Mouse (Mus musculus) adrenal gland (tissue): ENCODE results near the gene Pou3f1.

Experiments
- intact Hi-C: fragments of 180-260 bp; cut with DNase I; formaldehyde crosslinking; loops from one replicate; pipeline ENCODE4 v1.15.1; 2025

Pou3f1 gene

DNA sequence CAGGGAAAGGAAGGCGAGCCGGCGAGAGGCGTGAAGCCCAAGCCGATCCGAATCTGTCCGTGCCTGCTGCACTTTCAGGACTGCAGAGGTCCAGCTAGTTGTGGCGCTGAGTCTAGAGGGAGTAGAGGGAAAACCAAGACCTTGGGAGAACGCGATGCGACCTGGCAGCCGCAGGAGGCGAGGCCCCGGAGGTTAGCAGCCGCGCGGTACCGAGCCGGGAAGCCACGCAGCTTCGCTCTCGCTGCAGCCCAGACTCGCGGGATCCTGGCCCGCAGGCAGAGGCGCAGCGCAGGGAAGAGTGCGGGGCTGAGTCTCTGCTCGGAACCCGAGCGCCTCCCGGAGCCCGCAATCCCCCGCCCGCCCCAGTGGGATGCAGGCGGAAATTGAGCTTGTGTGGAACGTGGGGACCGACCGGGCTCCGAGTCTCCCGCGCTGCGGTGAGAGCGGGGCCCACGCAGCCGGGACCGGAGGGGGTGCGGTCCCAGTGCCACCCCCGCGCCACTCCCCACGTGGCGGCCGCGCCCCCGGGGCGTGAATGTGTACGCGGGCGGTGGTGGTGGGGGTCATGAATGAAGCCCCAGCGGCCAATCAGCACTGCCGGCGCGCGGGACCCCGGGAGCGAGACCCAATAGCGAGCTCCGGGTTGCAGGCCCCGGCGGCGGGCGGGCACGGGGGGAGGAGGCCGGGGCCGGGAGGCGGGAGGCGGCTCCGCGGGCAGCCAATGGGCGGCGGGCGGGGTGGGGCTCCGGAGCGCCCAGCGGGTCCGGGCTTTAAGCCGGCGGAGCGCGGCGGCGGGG, 445 bp downstream of the Pou3f1 start:
- intact Hi-C loops, result no loop called here

DNA sequence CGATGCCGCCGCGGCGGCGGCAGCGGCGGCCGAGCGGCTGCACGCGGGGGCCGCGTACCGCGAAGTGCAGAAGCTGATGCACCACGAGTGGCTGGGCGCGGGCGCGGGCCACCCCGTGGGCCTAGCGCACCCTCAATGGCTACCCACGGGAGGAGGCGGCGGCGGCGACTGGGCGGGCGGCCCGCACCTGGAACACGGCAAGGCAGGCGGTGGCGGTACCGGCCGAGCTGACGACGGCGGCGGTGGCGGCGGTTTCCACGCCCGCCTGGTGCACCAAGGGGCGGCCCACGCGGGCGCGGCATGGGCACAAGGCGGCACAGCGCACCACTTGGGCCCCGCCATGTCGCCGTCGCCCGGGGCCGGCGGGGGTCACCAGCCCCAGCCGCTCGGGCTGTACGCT, 1.2 kb downstream of the Pou3f1 start:
- intact Hi-C loops, result no loop called here

GRCm38 (mm10) chr4:124658412-124658851, 1.8 kb downstream of the Pou3f1 start:
- intact Hi-C loops, result no loop called here

DNA sequence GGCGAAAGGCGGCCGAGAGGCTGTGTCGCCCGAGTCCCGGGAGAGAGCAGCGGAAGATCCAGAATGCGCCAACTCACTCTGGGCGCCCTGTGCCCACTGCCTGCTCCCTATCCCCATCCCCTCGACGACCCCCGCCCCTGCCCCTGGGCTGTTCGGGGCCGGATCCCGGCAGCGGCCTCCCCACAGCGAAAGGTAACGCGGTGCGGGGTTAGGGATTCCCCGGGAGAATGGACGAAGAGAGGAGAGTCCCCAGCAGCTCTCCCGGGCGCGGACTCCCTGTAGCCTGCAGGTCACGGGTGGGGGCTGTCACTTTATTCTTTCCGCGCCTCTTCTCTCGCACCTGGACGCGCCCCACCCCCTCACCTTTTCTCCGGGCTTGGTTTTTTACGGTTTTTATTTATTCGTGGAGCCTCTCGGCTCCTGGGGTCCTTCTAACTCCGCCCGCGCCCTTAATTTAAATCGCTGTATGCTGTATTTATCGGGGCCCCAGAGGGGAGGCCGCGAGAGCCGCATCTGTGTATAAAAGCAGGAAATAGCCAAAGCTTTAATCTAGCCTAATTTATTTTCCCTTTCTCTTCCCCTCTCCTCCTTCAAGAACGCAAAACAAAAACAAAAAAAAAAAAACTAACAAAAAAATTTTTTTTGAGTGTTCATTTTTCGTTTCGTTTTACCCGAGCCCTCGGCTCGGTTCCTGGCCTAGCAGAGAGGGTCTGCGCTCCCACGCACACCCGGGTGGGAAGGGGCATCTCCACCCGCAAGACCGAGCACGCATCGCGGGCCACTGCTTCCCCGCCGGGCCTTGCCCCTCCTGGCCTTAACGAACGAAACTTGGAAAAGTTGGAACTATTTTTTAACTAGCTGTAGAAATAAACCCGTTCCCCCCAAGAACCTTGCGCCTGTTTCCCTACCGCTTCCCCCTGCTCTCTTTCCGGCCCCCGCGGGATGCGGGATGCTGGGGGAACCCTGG, 2.9 kb downstream of the Pou3f1 start:
- intact Hi-C loops, result no loop called here

GRCm38 (mm10) chr4:124660603-124661002, 4.0 kb downstream of the Pou3f1 start:
- intact Hi-C loops, result no loop called here

DNA sequence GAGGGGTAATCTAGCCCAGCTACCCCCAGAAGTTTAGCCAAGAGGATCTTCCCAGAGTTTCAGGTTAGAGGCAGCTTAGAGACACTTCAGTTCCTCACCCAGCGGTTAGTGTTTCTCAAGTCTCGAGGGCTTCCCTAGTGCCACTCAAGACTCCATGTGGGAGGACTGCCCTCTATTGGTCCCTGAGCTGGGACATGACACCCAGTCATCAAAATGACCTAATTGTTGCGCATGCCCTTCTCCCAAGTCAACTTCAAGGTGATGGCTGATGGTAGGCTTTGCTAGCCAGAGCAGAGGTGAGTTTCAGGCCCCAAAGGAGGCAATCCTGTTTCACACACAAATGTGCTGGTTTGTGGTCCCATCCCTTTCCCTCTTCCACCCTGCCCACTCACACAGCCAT, 6.4 kb downstream of the Pou3f1 start:
- intact Hi-C loops, result no loop called here

GRCm38 (mm10) chr4:124664185-124664584, 7.6 kb downstream of the Pou3f1 start:
- intact Hi-C loops, result no loop called here

DNA sequence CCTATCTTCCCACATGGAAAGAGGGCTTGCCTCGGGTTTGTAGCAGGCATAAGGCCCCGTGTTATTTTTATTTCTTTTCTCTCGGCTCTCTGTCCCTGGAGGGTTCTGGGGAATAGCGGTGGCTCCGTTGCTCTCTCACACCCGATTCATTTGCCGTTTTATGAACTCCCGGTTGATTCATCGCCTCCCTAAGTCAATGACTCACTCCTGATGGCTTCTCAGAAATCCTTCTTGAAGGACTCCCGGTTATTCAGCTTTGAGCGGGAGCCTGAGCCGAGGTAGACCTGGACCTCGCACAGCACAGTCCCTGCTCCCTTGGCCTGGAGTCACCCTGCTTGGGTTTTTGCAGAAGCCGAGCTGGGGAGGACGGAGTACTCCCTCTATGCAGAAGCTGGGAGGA, 8.0 kb downstream of the Pou3f1 start:
- intact Hi-C loops, result no loop called here

DNA sequence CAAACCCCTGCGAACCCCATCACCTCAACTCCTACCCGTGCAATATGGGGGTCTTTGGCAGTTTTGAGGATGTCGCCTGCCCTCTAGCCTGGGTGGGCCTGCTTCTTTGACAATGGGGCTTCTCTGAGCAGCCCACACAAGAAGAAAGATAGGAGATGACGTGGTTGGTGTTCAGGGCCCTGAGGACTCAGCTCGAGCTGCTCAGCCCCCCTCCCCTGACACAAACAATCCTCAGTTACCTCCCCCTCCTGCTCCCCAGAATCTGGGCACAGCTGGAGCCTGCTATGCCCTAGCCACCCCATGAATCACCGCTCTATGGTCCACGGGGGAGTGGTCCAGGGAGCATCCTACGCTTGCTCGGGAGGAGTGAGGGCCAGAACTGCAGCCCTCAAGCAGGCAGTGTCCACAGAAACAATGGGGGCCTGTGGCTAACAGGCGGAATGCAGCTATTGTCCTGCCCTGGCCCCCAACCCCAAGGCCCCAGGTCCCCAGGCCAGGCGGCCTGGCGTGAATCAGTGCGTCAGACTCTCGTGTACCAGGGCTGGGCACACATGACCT, 10.9 kb downstream of the Pou3f1 start:
- intact Hi-C loops, result no loop called here

DNA sequence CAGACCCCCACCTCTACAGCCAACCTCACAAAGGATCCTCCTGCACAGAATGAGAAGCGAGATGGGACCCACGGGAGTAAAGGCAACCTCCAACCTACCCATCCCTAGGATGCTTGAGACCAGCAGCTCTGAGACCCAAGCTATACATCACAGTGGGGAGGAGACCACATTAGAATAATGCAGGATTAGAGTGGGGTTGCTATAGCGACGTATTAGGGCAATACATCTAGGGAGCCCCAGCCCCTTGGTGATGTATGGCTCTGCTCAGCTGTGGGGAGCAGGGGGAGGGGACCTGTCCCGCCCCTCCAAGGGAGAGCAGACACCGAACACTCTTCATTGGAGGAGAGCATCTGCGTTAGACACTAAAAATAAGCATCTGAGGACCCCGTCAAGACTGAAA, 11.5 kb downstream of the Pou3f1 start:
- intact Hi-C loops, result no loop called here

DNA sequence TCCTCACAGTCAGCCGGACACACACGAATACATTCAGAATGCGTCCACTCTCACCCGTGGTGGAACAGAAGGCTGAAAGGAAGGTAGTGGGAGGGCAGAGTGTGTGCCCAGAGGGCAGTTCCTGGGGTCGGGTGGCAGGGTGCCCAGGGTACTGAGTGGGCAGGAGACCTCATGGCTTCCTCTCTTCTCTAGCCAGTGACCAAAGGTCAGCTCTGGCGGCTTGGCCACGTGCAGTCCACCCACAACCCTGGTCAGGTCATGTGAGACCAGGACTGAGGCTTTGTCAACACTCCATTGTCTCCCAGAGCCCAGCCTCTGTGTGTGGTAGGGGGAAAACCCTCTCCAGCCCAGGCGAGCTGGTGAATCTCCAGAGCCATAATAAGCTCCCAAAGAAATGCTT, 13.6 kb downstream of the Pou3f1 start:
- intact Hi-C loops, result loop anchor here (10.0 kb wide), 1 partner anchor 265 kb away; no protein-coding TSS in a partner anchor

DNA sequence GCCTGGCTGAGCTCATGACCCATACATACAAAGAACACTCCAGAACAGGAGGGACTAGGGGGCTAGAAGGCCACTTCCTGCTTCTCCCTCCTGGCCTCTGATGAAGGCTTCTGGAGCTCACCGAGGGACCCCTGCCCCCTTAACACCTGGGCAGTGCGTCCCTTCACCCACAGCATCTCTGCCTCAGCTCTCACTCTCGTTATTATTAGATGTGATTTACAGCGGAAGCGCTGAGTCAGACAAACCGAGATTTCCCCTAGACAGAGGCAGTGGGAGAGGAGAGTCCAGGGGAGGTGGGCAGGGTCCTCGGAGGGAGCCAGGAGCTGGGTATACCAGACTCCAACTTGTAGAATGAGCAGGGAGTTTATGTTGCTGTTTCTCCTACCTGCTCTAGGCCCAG, 15.0 kb downstream of the Pou3f1 start:
- intact Hi-C loops, result loop anchor here (10.0 kb wide), 1 partner anchor 267 kb away; no protein-coding TSS in a partner anchor

GRCm38 (mm10) chr4:124672347-124673320, 16.0 kb downstream of the Pou3f1 start:
- intact Hi-C loops, result loop anchor here (10.0 kb wide), 1 partner anchor 268 kb away; no protein-coding TSS in a partner anchor

- intact Hi-C loops, result loop anchor here (2.0 to 10.0 kb wide), 4 partner anchors 270 to 727 kb away; no protein-coding TSS in a partner anchor
These were observed 17.9 kb downstream of the Pou3f1 start for GRCm38 (mm10) chr4:124674334-124675032.

DNA sequence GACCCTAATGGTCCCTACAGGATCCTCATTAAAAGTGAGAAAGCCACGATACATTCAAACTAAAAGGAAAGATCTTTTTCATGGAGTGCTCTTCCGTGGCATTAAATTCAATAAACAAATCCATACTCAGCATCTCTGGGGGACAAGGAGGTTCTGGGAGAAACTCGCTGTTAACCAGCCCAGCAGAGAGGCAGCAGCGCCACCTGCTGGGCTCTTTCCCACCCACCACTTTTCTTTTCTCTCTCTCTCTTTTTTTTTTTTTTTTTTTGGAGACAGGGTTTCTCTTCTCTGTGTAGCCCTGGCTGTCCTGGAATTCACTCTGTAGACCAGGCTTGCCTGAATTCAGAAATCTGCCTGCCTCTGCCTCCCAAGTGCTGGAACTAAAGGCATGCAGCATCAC, 18.4 kb downstream of the Pou3f1 start:
- intact Hi-C loops, result loop anchor here (2.0 to 10.0 kb wide), 4 partner anchors 270 to 728 kb away; no protein-coding TSS in a partner anchor

DNA sequence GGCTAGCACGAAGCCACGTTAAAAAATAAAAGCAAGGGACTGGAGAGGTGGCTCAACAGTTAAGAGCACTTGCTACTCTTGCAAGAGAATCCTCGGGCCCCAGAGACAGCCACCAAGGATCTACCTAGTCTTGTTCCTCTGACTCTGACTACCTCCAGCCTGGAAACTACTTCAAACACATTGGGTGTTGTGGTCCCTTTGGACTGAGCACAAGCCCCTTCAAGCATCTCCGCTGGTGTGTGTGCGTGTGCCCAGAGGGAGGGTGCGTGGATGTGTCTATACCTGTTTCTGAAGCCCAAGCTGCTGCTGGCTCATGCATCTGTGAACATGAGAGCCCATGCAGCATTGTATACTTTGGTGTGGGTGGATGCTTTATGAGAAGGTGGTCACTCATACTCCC, 19.4 kb downstream of the Pou3f1 start:
- intact Hi-C loops, result loop anchor here (2.0 to 10.0 kb wide), 4 partner anchors 271 to 729 kb away; no protein-coding TSS in a partner anchor

DNA sequence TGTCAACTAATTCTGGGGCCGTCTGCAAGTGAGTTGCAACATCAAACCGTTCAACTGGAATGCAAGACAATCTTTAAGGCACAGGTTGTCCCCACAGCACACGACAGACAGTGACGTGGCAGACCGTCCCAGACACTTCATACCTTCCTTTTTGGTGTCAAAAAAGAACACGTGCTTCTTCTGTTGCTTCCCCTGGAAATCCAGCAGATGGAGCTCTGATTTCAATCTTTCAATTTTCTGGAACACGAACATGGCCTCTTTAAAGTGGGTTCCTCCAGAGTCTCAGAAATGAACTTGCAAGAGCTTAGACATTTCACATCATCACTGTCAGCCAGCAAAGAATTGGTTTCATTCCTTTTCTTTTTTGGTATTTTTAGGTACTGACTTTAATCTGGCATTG, 25.7 kb downstream of the Pou3f1 start:
- intact Hi-C loops, result no loop called here

- intact Hi-C loops, result no loop called here
These were observed 26.9 kb downstream of the Pou3f1 start for GRCm38 (mm10) chr4:124683474-124683873.

DNA sequence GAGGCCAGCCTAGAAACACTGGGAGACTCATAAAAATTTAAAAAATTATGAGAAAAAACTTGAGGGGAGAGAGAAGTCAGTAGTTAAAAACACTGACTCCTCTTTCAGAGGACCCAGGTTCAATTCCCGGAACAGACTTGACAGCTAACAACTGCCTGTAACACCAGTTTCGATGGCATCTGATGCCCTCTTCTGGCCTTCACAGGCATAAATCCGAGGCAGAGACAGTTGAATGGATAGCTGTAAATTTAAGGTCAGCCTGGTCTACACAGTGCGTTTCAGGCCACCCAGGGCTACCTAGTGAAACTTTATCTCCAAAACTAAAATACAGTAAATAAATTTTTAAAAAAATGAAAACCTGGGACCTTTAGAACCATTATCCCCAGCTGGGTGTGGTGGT, 28.4 kb downstream of the Pou3f1 start:
- intact Hi-C loops, result no loop called here

- intact Hi-C loops, result no loop called here
These were observed 28.8 kb downstream of the Pou3f1 start for GRCm38 (mm10) chr4:124685453-124685852.
